Mouse (Mus musculus): Measurements from ENCODE around the gene Spry2.

DNA sequence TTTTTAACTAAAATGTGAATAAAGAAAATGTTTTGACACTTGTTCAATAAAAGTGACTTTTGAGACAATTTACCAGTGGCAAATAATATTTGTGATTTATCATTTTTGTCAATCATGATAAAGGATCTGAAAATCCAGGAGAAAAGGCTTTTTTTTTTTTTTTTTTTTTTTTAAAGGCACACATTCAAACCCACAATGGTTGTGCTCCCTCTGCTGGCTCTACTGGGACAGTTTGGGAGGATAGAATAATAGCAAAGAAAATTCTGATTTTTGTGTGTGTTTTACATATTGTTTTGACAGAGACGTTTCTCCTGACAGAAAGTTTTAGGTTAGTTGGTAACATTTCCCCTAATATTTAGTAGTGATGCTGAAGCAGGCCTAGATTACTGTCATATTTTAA is 28.1 kb upstream of the Spry2 start:
- TF ChIP-seq HCFC1 (IDR thresholded peaks at IDR 0.05; ENCODE audit: borderline replicate concordance, insufficient read depth, low read length) (no peak), MAFK (IDR thresholded peaks at IDR 0.05; ENCODE audit: insufficient read depth, low read depth, low read length) (no peak), CHD2 (IDR thresholded peaks at IDR 0.05; ENCODE audit: low read depth, low read length) (no peak)

Measured in ES-E14 (cell line).